Mouse (Mus musculus) intestine, embryonic 16.5 days (tissue): ENCODE measurements around the gene Timm17b. TPM values are rescaled to one million over a fixed set of nuclear protein-coding genes. Genes with fewer than 3 reads are reported as not detected.
A peak's percentile ranks its signal among the peaks of the same experiment; 100 is the strongest.
"Not testable (repeated sequence)": the region's sequence is repeated elsewhere in the genome, so short reads cannot be mapped to it uniquely, and the experiment has no call there.

ENCODE experiments used
- ATAC-seq: fragments of 200-750 bp; cut with Nextera tagmentation; 2 replicates; pipeline ENCODE4 v1.8.0; 2017; ENCODE audit warnings: moderate TSS enrichment, moderate library complexity
- H3K27ac ChIP-seq: fragments of 300-500 bp; sonication (generic); 2 replicates; pipeline ENCODE4 v1.5.1; 2014; ENCODE audit warnings: mild to moderate bottlenecking, low read length
- H3K27me3 ChIP-seq: fragments of 300-500 bp; sonication (generic); replicated peaks from 2 replicates; pipeline ENCODE4 v1.6.1; 2014; ENCODE audit warnings: low read length, control low read depth, mixed read lengths; ENCODE audit not compliant: control insufficient read depth, insufficient read depth
- H3K36me3 ChIP-seq: fragments of 300-500 bp; sonication (generic); 2 replicates; pipeline ENCODE4 v1.6.1; 2014; ENCODE audit warnings: low read length, control low read depth; ENCODE audit not compliant: control insufficient read depth, insufficient read depth
- H3K4me1 ChIP-seq: fragments of 300-500 bp; sonication (generic); 2 replicates; pipeline ENCODE4 v1.6.1; 2014; ENCODE audit warnings: low read length, control low read depth, mixed read lengths; ENCODE audit not compliant: control insufficient read depth, insufficient read depth
- H3K4me2 ChIP-seq: fragments of 300-500 bp; sonication (generic); 2 replicates; pipeline ENCODE4 v1.6.1; 2014; ENCODE audit warnings: low read depth, low read length, control low read depth
- H3K4me3 ChIP-seq: fragments of 300-500 bp; sonication (generic); 2 replicates; pipeline ENCODE4 v1.5.1; 2014; ENCODE audit warnings: mild to moderate bottlenecking, low read length
- H3K9ac ChIP-seq: fragments of 300-500 bp; sonication (generic); 2 replicates; pipeline ENCODE4 v1.6.1; 2014; ENCODE audit warnings: low read depth, low read length
- H3K9me3 ChIP-seq: fragments of 300-500 bp; sonication (generic); 2 replicates; pipeline ENCODE4 v1.6.1; 2016; ENCODE audit warnings: low read length, control low read depth; ENCODE audit not compliant: control insufficient read depth
- WGBS: fragments of 180-500 bp; shearing (Covaris S2); extraction: QIAGEN DNeasy Blood & Tissue Kit; methylation state at CpG from one replicate; pipeline ENCODE4 v1.1.7; 2014; 5-methylcytosine and 5-hydroxymethylcytosine counted together
- polyA plus RNA-seq: library from polyadenylated mRNA; unstranded; fragments of >200 nt; fragmentation: Nextera tagmentation; extraction: Ambion mirVana; gene quantifications from 2 replicates; pipeline ENCODE4 v1.2.1, GENCODE M21; 2015

The Timm17b gene
- polyA plus RNA-seq, 1 experiment from 2014 or later: 141 TPM

DNA sequence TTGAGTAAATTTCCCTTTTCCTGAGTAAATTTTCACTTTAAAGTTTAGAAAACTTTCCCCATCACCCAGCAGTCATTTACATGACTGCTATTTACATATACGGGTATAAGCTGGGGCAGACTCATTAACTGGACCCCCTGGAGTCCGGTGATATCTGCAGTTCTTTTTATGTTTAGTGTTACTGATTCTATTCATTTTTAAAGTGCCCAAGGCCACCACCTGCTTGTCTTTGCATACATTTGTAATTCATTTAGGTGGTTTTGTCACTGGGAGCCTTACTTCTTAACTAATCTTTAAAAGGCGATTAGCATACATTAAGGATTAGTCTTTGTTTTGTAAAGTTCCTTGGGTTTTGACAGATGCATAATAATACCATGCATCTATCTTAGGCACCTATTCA is 29.3 kb upstream of the Timm17b start:
- Histone ChIP-seq H3K9ac (no peak overlapping the region), H3K4me2 (no peak overlapping the region), H3K4me1 (no peaks in the 10 kb centered on the region), H3K4me3 (no peak overlapping the region), H3K9me3 (no peaks in the 10 kb centered on the region), H3K27me3 (no peaks in the 10 kb centered on the region), H3K27ac (no peak overlapping the region), H3K36me3 (no peaks in the 10 kb centered on the region)
- ATAC-seq: no peak
- 39% methylated on average over 3 of the region's 3 CpGs for WGBS

DNA sequence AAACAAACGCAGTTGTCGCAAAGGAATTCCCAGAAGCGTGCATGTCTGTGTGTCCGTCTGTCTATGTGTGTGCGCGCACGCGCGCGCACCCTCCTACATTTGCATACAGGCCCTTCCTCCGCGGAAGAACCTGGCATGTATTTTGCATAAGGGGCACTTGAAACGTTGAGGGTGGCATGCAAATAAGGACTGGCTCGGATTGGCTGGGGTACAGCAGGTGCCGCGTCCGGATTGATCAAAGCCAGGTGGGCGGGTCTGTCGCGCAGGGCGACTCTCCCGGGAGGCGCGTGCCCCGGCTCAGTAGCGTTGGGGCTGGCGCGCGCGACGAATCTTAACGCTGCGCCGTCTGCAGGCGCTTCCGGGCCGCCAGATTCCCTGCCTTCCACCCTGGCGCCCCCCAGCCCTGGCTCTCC is 21.1 kb upstream of the Timm17b start, which contains the start of gene Pim2:
TSS of gene Pim2 (plus strand) at position 256 of the 413 bp plus-strand sequence.
- Histone ChIP-seq H3K4me3 (peak within 1 kb of the TSS; percentile 57), H3K27me3 (no peaks in the 10 kb centered on the region), H3K27ac (no peak within 1 kb of the TSS), H3K9ac (peak within 1 kb of the TSS; percentile 71), H3K9me3 (no peaks in the 10 kb centered on the region), H3K36me3 (no peaks in the 10 kb centered on the region), H3K4me1 (no peaks in the 10 kb centered on the region; the same call in 1 of the 2 replicates), H3K4me2 (peak within 1 kb of the TSS; percentile 88)
- peak; percentile 96 for ATAC-seq
- WGBS: 19% methylated on average over 38 of the region's 38 CpGs

DNA sequence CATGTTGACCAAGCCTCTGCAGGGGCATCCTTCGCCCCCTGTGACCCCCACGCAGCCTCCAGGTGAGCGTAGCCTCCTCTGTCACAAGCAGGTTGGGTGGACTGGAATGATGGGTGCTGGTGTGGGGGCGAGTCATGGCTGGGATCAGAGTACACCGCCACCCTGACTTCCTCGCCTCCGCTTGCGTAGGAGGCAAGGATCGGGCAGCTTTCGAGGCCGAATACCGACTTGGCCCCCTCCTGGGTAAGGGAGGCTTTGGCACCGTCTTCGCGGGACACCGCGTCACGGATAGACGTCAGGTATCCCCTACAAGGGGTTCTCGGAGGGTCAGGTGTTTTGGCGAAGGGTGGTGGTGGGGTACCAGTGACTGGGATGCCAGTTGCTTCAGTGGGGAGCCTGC is 20.7 kb upstream of the Timm17b start:
- peak overlapping the region; percentile 88 for H3K4me2 ChIP-seq
- 16% methylated on average over 21 of the region's 21 CpGs for WGBS
- H3K4me3 ChIP-seq: peak overlapping the region; percentile 57
- no peaks in the 10 kb centered on the region for H3K36me3 ChIP-seq
- no peaks in the 10 kb centered on the region for H3K9me3 ChIP-seq
- H3K9ac ChIP-seq: peak overlapping the region; percentile 71
- no peak overlapping the region for H3K27ac ChIP-seq
- peak; percentile 38; the same call in 1 of the 2 replicates for ATAC-seq
- H3K4me1 ChIP-seq: no peaks in the 10 kb centered on the region; the same call in 1 of the 2 replicates
- H3K27me3 ChIP-seq: no peaks in the 10 kb centered on the region

DNA sequence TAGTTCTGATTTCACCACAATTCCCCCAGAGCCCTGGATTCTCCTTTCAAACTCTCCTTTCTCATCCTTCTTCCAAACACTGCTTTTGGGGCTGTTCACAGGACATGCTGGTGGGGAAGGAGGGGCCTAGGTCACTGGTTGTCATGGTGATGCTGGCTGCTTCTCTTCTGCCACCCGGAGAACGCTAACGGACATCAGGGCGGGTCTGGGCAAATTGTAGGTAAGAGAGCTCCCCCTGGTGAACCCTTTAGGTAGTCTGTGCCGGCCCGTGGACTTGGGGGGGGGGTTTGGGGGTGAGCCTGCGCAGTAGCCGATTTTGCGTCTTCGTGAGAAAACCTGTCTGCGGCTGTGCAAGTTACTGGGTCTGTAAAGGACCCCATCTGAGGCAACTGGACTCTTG is 19.3 kb upstream of the Timm17b start:
- 14% methylated on average over 11 of the region's 11 CpGs for WGBS
- peak overlapping the region; percentile 7; the same call in 1 of the 2 replicates for H3K4me3 ChIP-seq
- ATAC-seq: no peak
- H3K9me3 ChIP-seq: no peaks in the 10 kb centered on the region
- H3K36me3 ChIP-seq: no peaks in the 10 kb centered on the region
- no peak overlapping the region for H3K9ac ChIP-seq
- H3K27me3 ChIP-seq: no peaks in the 10 kb centered on the region
- no peaks in the 10 kb centered on the region; the same call in 1 of the 2 replicates for H3K4me1 ChIP-seq
- H3K4me2 ChIP-seq: peak overlapping the region; percentile 24; the same call in 1 of the 2 replicates
- no peak overlapping the region for H3K27ac ChIP-seq

DNA sequence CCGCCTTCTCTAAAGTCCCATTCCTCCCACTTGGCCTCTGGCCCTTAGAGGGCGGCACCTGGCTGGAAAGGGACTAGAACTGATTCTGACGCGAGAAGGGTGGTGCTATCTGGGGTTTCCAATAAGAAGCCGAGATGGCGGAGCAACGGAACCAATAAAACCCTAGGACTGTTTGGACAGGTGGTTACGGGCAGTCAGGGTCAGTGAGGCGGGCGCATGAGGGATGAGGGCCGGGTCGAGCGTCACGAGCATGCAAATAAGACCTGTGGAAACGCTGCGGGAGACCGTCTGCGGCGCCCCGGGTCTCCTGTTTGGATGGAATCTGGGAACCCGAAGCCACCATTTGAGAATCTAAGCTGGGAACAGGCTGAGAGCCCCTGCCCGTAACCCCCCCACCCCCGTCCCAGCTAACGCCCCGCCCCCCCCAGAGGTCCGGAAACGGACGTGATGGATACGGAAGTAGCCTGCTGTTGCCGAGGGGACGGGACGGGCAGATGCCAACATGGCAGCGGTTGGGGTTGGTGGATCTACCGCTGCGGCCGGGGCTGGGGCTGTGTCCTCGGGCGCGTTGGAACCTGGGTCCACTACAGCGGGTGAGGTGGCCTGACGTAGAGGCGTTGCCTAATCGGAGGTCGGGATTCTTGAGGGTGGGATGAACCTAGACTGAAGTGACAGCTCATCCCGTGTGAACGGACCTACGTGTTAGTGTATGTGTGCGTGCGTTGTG is 15.2 kb upstream of the Timm17b start, which contains the start of gene Slc35a2:
TSS of gene Slc35a2 (plus strand) at position 188 of the 727 bp plus-strand sequence.
- Histone ChIP-seq H3K4me1 (no peaks in the 10 kb centered on the region), H3K4me2 (peak within 1 kb of the TSS; percentile 48), H3K4me3 (peak within 1 kb of the TSS; percentile 62), H3K36me3 (no peaks in the 10 kb centered on the region), H3K27ac (peak within 1 kb of the TSS; percentile 80), H3K27me3 (no peaks in the 10 kb centered on the region), H3K9me3 (no peaks in the 10 kb centered on the region), H3K9ac (peak within 1 kb of the TSS; percentile 62)
- peak; percentile 97 for ATAC-seq
- 13% methylated on average over 47 of the region's 49 CpGs for WGBS

DNA sequence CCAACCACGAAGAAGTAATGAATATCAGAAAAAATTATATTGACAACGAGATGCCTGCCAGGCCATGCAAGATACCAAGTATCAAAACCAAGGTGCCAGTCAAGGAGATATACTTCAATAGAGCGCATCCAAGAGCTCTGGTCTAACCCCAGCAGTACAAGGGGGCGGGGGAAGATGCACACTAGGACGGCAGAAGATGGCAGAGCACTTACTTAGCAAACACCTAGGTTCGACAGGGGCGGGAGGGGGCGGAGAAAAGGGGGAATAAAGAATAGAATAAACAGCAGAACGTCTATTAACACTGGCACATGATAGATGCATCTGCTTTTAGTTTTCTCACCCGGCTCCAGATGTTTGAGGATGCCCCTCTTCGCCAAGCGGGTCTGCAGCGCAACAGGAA is 946 bp upstream of the Timm17b start:
- Histone ChIP-seq H3K27me3 (no peaks in the 10 kb centered on the region), H3K9ac (peak overlapping the region; percentile 65), H3K27ac (no peak overlapping the region), H3K36me3 (no peaks in the 10 kb centered on the region), H3K4me2 (peak overlapping the region; percentile 55), H3K9me3 (no peaks in the 10 kb centered on the region), H3K4me1 (peaks cover 2% of the 10 kb centered on the region; the same call in 1 of the 2 replicates), H3K4me3 (peak overlapping the region; percentile 63)
- 27% methylated on average over 13 of the region's 13 CpGs for WGBS
- ATAC-seq: no peak

DNA sequence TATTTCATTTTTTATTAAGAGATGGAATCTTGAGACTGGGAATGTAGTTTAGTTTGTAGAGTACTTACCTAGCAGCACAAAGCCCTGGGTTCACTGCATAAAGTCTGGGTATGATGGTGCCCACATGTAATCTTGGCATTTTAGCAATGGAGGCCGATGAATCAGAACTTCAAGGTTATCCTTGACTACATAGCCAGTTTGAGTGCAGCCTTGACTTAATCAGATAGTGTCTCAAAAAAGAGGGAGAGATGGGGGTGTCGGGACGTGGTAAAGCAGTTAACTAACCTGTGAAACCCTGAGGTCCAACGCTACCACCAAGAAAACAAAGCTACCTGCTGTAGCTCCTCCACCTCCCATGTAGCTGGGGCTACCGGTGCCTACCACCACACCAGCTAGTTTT is 5.3 kb downstream of the Timm17b start:
- H3K4me2 ChIP-seq: no peak overlapping the region
- no peak overlapping the region for H3K4me3 ChIP-seq
- H3K27me3 ChIP-seq: no peaks in the 10 kb centered on the region
- WGBS: 92% methylated on average over 5 of the region's 5 CpGs
- no peak overlapping the region for H3K9ac ChIP-seq
- no peaks in the 10 kb centered on the region for H3K4me1 ChIP-seq
- H3K9me3 ChIP-seq: no peaks in the 10 kb centered on the region
- no peaks in the 10 kb centered on the region for H3K36me3 ChIP-seq
- no peak overlapping the region for H3K27ac ChIP-seq
- ATAC-seq: no peak

DNA sequence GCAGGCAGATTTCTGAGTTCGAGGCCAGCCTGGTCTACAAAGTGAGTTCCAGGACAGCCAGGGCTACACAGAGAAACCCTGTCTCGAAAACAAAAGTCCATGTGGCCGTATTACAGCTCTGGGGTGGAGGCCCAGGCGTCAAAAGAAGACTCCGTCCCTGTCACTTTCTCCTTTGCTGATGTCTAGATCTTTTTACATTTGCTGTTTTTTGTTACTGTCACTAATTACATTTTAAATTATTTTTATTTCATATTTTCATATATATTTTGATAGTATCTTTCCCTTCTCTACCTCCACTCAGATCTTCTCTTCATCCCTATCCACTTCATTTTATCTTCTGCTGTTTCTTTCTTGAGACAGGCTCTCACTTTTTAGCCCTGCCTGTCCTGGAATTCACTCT is 8.6 kb downstream of the Timm17b start, which contains the start of gene Gm10491:
TSS of gene Gm10491 (minus strand) at position 101 of the 400 bp plus-strand sequence.
- ATAC-seq: no peak
- no peaks in the 10 kb centered on the region for H3K27me3 ChIP-seq
- H3K9me3 ChIP-seq: no peaks in the 10 kb centered on the region
- H3K36me3 ChIP-seq: no peaks in the 10 kb centered on the region
- no peak within 1 kb of the TSS for H3K4me2 ChIP-seq
- WGBS: 87% methylated on average over 5 of the region's 5 CpGs
- H3K4me1 ChIP-seq: no peaks in the 10 kb centered on the region
- H3K27ac ChIP-seq: no peak within 1 kb of the TSS
- no peak within 1 kb of the TSS for H3K9ac ChIP-seq
- H3K4me3 ChIP-seq: no peak within 1 kb of the TSS

DNA sequence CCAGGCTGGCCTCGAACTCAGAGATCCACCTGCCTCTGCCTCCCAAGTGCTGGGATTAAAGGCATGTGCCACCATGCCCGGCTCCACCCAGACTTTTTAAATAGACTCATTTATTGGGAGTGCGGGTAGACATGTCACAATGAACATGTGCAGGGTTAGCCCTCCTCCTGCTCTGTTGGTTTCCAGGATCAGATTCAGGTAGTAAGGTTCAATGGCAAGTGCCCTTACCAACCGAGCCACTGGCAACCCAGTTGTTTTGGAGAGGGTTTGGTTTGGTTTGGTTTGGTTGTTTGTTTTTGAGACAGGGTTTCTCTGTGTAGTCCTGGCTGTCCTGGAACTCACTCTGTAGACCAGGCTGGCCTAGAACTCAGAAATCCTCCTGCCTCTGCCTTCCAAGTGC is 10.1 kb downstream of the Timm17b start, which contains the start of gene Gm10490:
TSS of gene Gm10490 (plus strand) at position 301 of the 400 bp plus-strand sequence.
- H3K9me3 ChIP-seq, H3K9ac ChIP-seq, H3K4me3 ChIP-seq, ATAC-seq, H3K27ac ChIP-seq, H3K27me3 ChIP-seq, H3K36me3 ChIP-seq, H3K4me2 ChIP-seq, H3K4me1 ChIP-seq: not testable (repeated sequence)
- 84% methylated on average over 3 of the region's 4 CpGs for WGBS
